ENCODE assay signal across 12 mouse cellular contexts in genomic region chr11:115836656-115837395, GRCm38 (mm10). TPM values are rescaled to one million over a fixed set of nuclear protein-coding genes. Genes with fewer than 3 reads are reported as not detected.
DNase-seq lines count a peak whose midpoint lies in the region; ATAC-seq lines count a peak whose summit lies in the region.
"Had no signal": no experiment of that assay in that cellular context is flagged by ENCODE, and none has a peak within 500 bp of the region (broad histone marks: within the 10 kb centered on the region; RNA-seq: fewer than 3 reads in every experiment).

No protein-coding gene starts in this region.

- no peaks in the 10 kb centered on the region for H3K27me3 ChIP-seq in heart, embryonic 11.5 days (ENCODE audit: control insufficient read depth, insufficient read depth, low read length)
- H3K27me3 ChIP-seq in hindbrain, embryonic 14.5 days (ENCODE audit: control insufficient read depth, insufficient read depth, low read length), result peaks cover 3% of the 10 kb centered on the region; the same call in 1 of the 2 replicates
- 0 out of 2 replicates have a peak, but pooled peaks cover 2% of the 10 kb centered on the region for H3K27me3 ChIP-seq in limb, embryonic 10.5 days (ENCODE audit: low read depth, poor library complexity, severe bottlenecking)

- no peak overlapping the region for H3K4me2 ChIP-seq in heart, embryonic 11.5 days
- H3K4me2 ChIP-seq in hindbrain, embryonic 14.5 days (replicated peaks), result no peak overlapping the region
- H3K4me2 ChIP-seq: liver, embryonic 11.5 days had no signal

- H3K9ac ChIP-seq in heart, embryonic 11.5 days (ENCODE audit: low read depth, low read length), result no peak overlapping the region
- no peak overlapping the region for H3K9ac ChIP-seq in hindbrain, embryonic 14.5 days

- 45% methylated on average over 11 of the region's 11 CpGs for WGBS in heart, embryonic 11.5 days (ENCODE audit: insufficient replicate concordance)
- 38% methylated on average over 11 of the region's 11 CpGs for WGBS in hindbrain, embryonic 14.5 days
- WGBS in limb, embryonic 10.5 days, result 62% methylated on average over 11 of the region's 11 CpGs

- no peak for ATAC-seq in heart, embryonic 11.5 days (replicated peaks; ENCODE audit: insufficient number of reproducible peaks, low FRiP score, low TSS enrichment)
- no peak for ATAC-seq in hindbrain, embryonic 14.5 days (ENCODE audit: low FRiP score)

- intact Hi-C loops in heart, postnatal 14 days (cut with DNase I), result no loop called here

- peak overlapping the region; percentile 59 for H3K27ac ChIP-seq in heart, embryonic 11.5 days (ENCODE audit: low read depth, low read length)
- no peak overlapping the region for H3K27ac ChIP-seq in hindbrain, embryonic 14.5 days
- no peak overlapping the region for H3K27ac ChIP-seq in limb, embryonic 10.5 days
- H3K27ac ChIP-seq: midbrain, embryonic 10.5 days had no signal

- no peak overlapping the region for H3K4me3 ChIP-seq in heart, embryonic 11.5 days (ENCODE audit: low read depth, low read length)
- no peak overlapping the region for H3K4me3 ChIP-seq in hindbrain, embryonic 14.5 days (replicated peaks; ENCODE audit: low read length)
- H3K4me3 ChIP-seq in limb, embryonic 10.5 days, result no peak overlapping the region
- H3K4me3 ChIP-seq: midbrain, embryonic 10.5 days had no signal

- peaks cover 75% of the 10 kb centered on the region for H3K4me1 ChIP-seq in heart, embryonic 11.5 days (ENCODE audit: control insufficient read depth, insufficient read depth, low read length)
- no peaks in the 10 kb centered on the region for H3K4me1 ChIP-seq in hindbrain, embryonic 14.5 days (replicated peaks; ENCODE audit: control insufficient read depth, insufficient read depth, low read length)
- peaks cover 73% of the 10 kb centered on the region for H3K4me1 ChIP-seq in limb, embryonic 10.5 days

- no peak for DNase-seq in heart, postnatal 14 days
- peak; percentile 57 for DNase-seq in urinary bladder, postnatal 14 days (ENCODE audit: low spot score)
- DNase-seq in urinary bladder, postnatal 36 days (ENCODE audit: low spot score in 2 of 2), result no peak
- peak; percentile 68 for DNase-seq in kidney, postnatal 14 days
- no peak for DNase-seq in cerebellum, postnatal 10 days
- no peak for DNase-seq in hindbrain, embryonic 14.5 days (ENCODE audit: low spot score)
- DNase-seq in limb, embryonic 10.5 days (ENCODE audit: low spot score), result no peak
- DNase-seq: adrenal gland, postnatal 10 days; thymus, postnatal 14 days had no signal

- H3K9me3 ChIP-seq in heart, embryonic 11.5 days (replicated peaks; ENCODE audit: control insufficient read depth, low read length), result no peaks in the 10 kb centered on the region
- no peaks in the 10 kb centered on the region for H3K9me3 ChIP-seq in hindbrain, embryonic 14.5 days (ENCODE audit: control insufficient read depth, low read length)
- H3K9me3 ChIP-seq in limb, embryonic 10.5 days (replicated peaks), result no peaks in the 10 kb centered on the region
- H3K9me3 ChIP-seq: midbrain, embryonic 10.5 days had no signal

- H3K36me3 ChIP-seq in heart, embryonic 11.5 days (ENCODE audit: control insufficient read depth, insufficient read depth, low read length), result no peaks in the 10 kb centered on the region
- no peaks in the 10 kb centered on the region for H3K36me3 ChIP-seq in hindbrain, embryonic 14.5 days (replicated peaks; ENCODE audit: control insufficient read depth, insufficient read depth)
- no peaks in the 10 kb centered on the region for H3K36me3 ChIP-seq in limb, embryonic 10.5 days
- H3K36me3 ChIP-seq: midbrain, embryonic 10.5 days had no signal

RNA-seq across cellular contexts. Expression of gene Llgl2, which starts 13.0 kb away (rescaled TPM):
- polyA plus RNA-seq in heart, embryonic 11.5 days (2014; fragmentation: Nextera tagmentation; extraction: Ambion mirVana), result 21.5 and 22.4 TPM in 2 replicates
- total RNA-seq in heart, postnatal 14 days (2021), result 10 to 100 TPM; 15.0 to 18.2 TPM
- polyA plus RNA-seq in hindbrain, embryonic 14.5 days (2014; fragmentation: Nextera tagmentation; extraction: Ambion mirVana), result 1.3 and 2.4 TPM in 2 replicates
- 11.2 and 12.3 TPM in 2 replicates for polyA plus RNA-seq in limb, embryonic 10.5 days (2016; fragmentation: Nextera tagmentation; extraction: Ambion mirVana)

RNA-seq across cellular contexts. Expression of gene Myo15b, which starts 21.4 kb away (rescaled TPM):
- polyA plus RNA-seq in heart, embryonic 11.5 days (2014; fragmentation: Nextera tagmentation; extraction: Ambion mirVana), result 0.06 and 0.39 TPM in 2 replicates
- total RNA-seq in heart, postnatal 14 days (2021), result under 1 TPM; 0.07 to 0.14 TPM
- polyA plus RNA-seq in hindbrain, embryonic 14.5 days (2014; fragmentation: Nextera tagmentation; extraction: Ambion mirVana), result 0.13 TPM in 1 of 2 replicates, not detected in the other
- 0.05 and 0.18 TPM in 2 replicates for polyA plus RNA-seq in limb, embryonic 10.5 days (2016; fragmentation: Nextera tagmentation; extraction: Ambion mirVana)

RNA-seq across cellular contexts. Expression of gene Tsen54, which starts 22.3 kb away (rescaled TPM):
- polyA plus RNA-seq in heart, embryonic 11.5 days (2014; fragmentation: Nextera tagmentation; extraction: Ambion mirVana), result 20.8 TPM in 2 replicates
- total RNA-seq in heart, postnatal 14 days (2021), result 10 to 100 TPM in 1 of 2 experiments, 1 to 10 TPM in 1; 8.7 to 12.1 TPM
- polyA plus RNA-seq in hindbrain, embryonic 14.5 days (2014; fragmentation: Nextera tagmentation; extraction: Ambion mirVana), result 17.8 and 19.9 TPM in 2 replicates
- 42.5 and 48.8 TPM in 2 replicates for polyA plus RNA-seq in limb, embryonic 10.5 days (2016; fragmentation: Nextera tagmentation; extraction: Ambion mirVana)

RNA-seq across cellular contexts. Expression of gene Caskin2, which starts 23.4 kb away (rescaled TPM):
- 17.4 and 18.1 TPM in 2 replicates for polyA plus RNA-seq in heart, embryonic 11.5 days (2014; fragmentation: Nextera tagmentation; extraction: Ambion mirVana)
- total RNA-seq in heart, postnatal 14 days (2021), result 10 to 100 TPM; 54.0 to 54.9 TPM
- polyA plus RNA-seq in hindbrain, embryonic 14.5 days (2014; fragmentation: Nextera tagmentation; extraction: Ambion mirVana), result 10.7 and 11.0 TPM in 2 replicates
- 18.1 and 18.9 TPM in 2 replicates for polyA plus RNA-seq in limb, embryonic 10.5 days (2016; fragmentation: Nextera tagmentation; extraction: Ambion mirVana)

Comparison
In these comparisons a context has a peak if more than half of its experiments do, and no peak if none do; other contexts are left out.
1. DNase-seq: peak in urinary bladder, postnatal 14 days (single experiment) and kidney, postnatal 14 days (single experiment); none in heart, postnatal 14 days (0 of 2), urinary bladder, postnatal 36 days (0 of 2), cerebellum, postnatal 10 days (0 of 2), hindbrain, embryonic 14.5 days (single experiment) and limb, embryonic 10.5 days (single experiment).